Mouse (Mus musculus) kidney, postnatal 0 days (tissue): ENCODE data around the gene Chst11. TPM values are rescaled to one million over a fixed set of nuclear protein-coding genes. Genes with fewer than 3 reads are reported as not detected.

Experiments used
- ATAC-seq: fragments of 200-750 bp; cut with Nextera tagmentation; replicated peaks from 2 replicates; pipeline ENCODE4 v1.8.0; 2017; ENCODE audit warnings: low read depth, moderate number of reproducible peaks, moderate TSS enrichment, moderate library complexity; ENCODE audit not compliant: low FRiP score
- DNase-seq: peaks from one replicate; pipeline ENCODE4 v3.0.0-alpha.2; 2016; ENCODE audit warnings: low spot score
- H3K27ac ChIP-seq: fragments of 300-500 bp; sonication (generic); 2 replicates; pipeline ENCODE4 v1.5.1; 2014; ENCODE audit warnings: mild to moderate bottlenecking
- H3K27me3 ChIP-seq: fragments of 300-500 bp; sonication (generic); 2 replicates; pipeline ENCODE4 v1.6.1; 2014; ENCODE audit warnings: low read length, mixed read lengths; ENCODE audit not compliant: insufficient read depth
- H3K36me3 ChIP-seq: fragments of 300-500 bp; sonication (generic); 2 replicates; pipeline ENCODE4 v1.6.1; 2014; ENCODE audit warnings: low read length, mixed read lengths; ENCODE audit not compliant: insufficient read depth
- H3K4me1 ChIP-seq: fragments of 300-500 bp; sonication (generic); replicated peaks from 2 replicates; pipeline ENCODE4 v1.6.1; 2014; ENCODE audit warnings: antibody characterized with exemption, low read length, mixed read lengths; ENCODE audit not compliant: insufficient read depth
- H3K4me2 ChIP-seq: fragments of 300-500 bp; sonication (generic); 2 replicates; pipeline ENCODE4 v1.6.1; 2014; ENCODE audit warnings: mild to moderate bottlenecking, low read length, moderate library complexity, mixed read lengths
- H3K4me3 ChIP-seq: fragments of 300-500 bp; sonication (generic); replicated peaks from 2 replicates; pipeline ENCODE4 v1.5.1; 2014; ENCODE audit warnings: low read depth, low read length
- H3K9ac ChIP-seq: fragments of 300-500 bp; sonication (generic); 2 replicates; pipeline ENCODE4 v1.6.1; 2014; ENCODE audit warnings: low read depth, low read length
- H3K9me3 ChIP-seq: fragments of 300-500 bp; sonication (generic); replicated peaks from 2 replicates; pipeline ENCODE4 v1.6.1; 2016; ENCODE audit warnings: low read length, inconsistent platforms, mixed read lengths
- CTCF ChIP-seq: IDR thresholded peaks from 2 replicates; pipeline ENCODE4 v1.5.1; 2016; ENCODE audit warnings: antibody characterized with exemption, low read depth, mild to moderate bottlenecking, moderate library complexity
- WGBS: fragments of 180-500 bp; shearing (Covaris S2); extraction: QIAGEN DNeasy Blood & Tissue Kit; methylation state at CpG from one replicate; pipeline ENCODE4 v1.1.7; 2014; 5-methylcytosine and 5-hydroxymethylcytosine counted together
- polyA plus RNA-seq: library from polyadenylated mRNA; unstranded; fragments of >200 nt; fragmentation: Nextera tagmentation; extraction: Ambion mirVana; gene quantifications from 2 replicates; pipeline ENCODE4 v1.2.1, GENCODE M21; 2015

The Chst11 gene
- polyA plus RNA-seq, 1 experiment from 2014 or later = 2.9 TPM

DNA sequence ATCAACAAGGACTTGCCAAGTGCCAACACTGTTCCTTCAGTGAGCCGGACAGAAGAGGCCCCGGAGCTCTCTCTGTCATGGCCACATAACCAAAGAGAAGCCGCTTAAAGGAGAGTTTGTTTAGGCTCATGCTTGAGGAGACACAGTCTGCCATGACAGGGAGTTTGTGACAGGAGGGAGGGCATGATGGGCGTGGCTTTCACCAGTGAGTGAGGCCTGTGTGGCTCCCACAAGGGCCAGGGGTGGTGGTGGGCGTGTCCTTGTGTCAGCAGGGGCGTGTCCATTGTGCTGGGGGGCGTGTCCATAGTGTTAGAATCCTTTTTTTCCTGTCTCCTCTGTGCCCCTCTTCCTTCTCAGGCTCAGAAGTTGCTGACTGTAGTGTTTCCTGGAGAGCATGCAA lies 87.8 kb downstream of the Chst11 start:
- Histone ChIP-seq H3K4me2 (no peak overlapping the region), H3K4me3 (no peak overlapping the region), H3K36me3 (no peaks in the 10 kb centered on the region), H3K27ac (no peak overlapping the region), H3K9me3 (no peaks in the 10 kb centered on the region), H3K27me3 (no peaks in the 10 kb centered on the region), H3K4me1 (peaks cover 19% of the 10 kb centered on the region), H3K9ac (no peak overlapping the region)
- peak; percentile 83 for DNase-seq
- ATAC-seq = peak; percentile 79
- no peak for TF ChIP-seq CTCF
- 38% methylated on average over 7 of the region's 7 CpGs for WGBS

DNA sequence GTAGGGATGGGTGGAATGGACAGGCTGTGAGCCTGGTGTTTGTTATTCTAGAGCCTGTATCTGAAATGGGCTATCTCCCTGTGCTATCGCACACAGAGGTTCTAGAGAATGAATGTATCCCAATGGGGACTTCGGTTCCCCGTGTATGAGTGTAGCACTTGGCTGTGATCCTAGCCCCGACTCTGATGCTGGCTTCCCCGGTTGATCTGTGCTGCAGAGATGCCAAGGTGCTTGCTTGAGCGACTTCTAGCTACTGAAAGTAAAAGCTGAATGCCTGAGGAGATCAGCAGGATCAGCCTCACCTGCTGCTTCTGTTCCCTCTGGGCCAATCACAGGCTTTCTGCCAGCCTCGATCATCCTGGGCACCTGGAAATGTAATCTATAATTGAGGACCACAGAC lies 91.5 kb downstream of the Chst11 start:
- Histone ChIP-seq H3K9me3 (no peaks in the 10 kb centered on the region), H3K27me3 (no peaks in the 10 kb centered on the region), H3K4me3 (no peak overlapping the region), H3K4me1 (peaks cover 21% of the 10 kb centered on the region), H3K4me2 (no peak overlapping the region), H3K27ac (no peak overlapping the region), H3K9ac (no peak overlapping the region), H3K36me3 (no peaks in the 10 kb centered on the region)
- no peak for TF ChIP-seq CTCF
- 63% methylated on average over 7 of the region's 7 CpGs for WGBS
- ATAC-seq (no peak), DNase-seq (no peak)

DNA sequence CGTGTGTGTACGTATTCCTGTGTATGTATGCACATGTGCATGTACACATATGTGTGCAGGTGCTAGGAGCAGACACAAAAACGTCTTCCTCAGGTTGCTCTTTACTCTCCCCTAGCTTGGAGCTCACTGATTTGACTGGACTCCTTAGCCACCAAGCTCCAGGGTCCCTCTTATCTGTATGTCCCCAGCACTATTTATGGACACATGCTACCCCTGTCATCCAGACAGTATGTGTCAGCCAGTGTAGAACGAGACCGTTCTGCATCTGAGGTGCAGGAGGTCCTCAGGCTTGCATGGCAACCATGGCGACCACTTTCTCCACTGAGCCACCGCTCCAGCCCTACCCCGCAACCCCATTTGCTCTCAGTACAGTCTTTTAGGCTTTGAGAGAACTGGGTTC lies 93.4 kb downstream of the Chst11 start:
- DNase-seq (no peak), ATAC-seq (no peak)
- no peak overlapping the region for H3K27ac ChIP-seq
- no peak overlapping the region for H3K9ac ChIP-seq
- no peaks in the 10 kb centered on the region for H3K9me3 ChIP-seq
- no peaks in the 10 kb centered on the region for H3K36me3 ChIP-seq
- peaks cover 25% of the 10 kb centered on the region for H3K4me1 ChIP-seq
- H3K27me3 ChIP-seq = no peaks in the 10 kb centered on the region
- H3K4me3 ChIP-seq = no peak overlapping the region
- no peak for TF ChIP-seq CTCF
- 81% methylated on average over 8 of the region's 8 CpGs for WGBS
- H3K4me2 ChIP-seq = no peak overlapping the region

GRCm38 (mm10) chr10:83079755-83080154 lies 94.5 kb downstream of the Chst11 start:
- no peaks in the 10 kb centered on the region for H3K9me3 ChIP-seq
- ATAC-seq = no peak

GRCm38 (mm10) chr10:83080275-83080741 lies 95.0 kb downstream of the Chst11 start:
- DNase-seq = peak; percentile 61
- H3K27ac ChIP-seq = no peak overlapping the region

More at GRCm38 (mm10) chr10:83079755-83080154, 94.5 kb downstream of the Chst11 start:
- H3K4me3 ChIP-seq = no peak overlapping the region
- no peak overlapping the region for H3K27ac ChIP-seq
- H3K4me1 ChIP-seq = peaks cover 31% of the 10 kb centered on the region
- no peak overlapping the region for H3K4me2 ChIP-seq
- no peaks in the 10 kb centered on the region for H3K27me3 ChIP-seq
- no peak for TF ChIP-seq CTCF
- H3K9ac ChIP-seq = no peak overlapping the region
- DNase-seq = no peak
- H3K36me3 ChIP-seq = no peaks in the 10 kb centered on the region
- WGBS = 64% methylated on average over 13 of the region's 13 CpGs

GRCm38 (mm10) chr10:83080930-83081329 lies 95.6 kb downstream of the Chst11 start:
- Histone ChIP-seq H3K4me1 (peaks cover 31% of the 10 kb centered on the region), H3K9me3 (no peaks in the 10 kb centered on the region), H3K4me3 (no peak overlapping the region), H3K27me3 (no peaks in the 10 kb centered on the region), H3K4me2 (no peak overlapping the region), H3K9ac (no peak overlapping the region), H3K36me3 (no peaks in the 10 kb centered on the region), H3K27ac (no peak overlapping the region)
- ATAC-seq (no peak), DNase-seq (no peak)
- TF ChIP-seq CTCF = no peak
- 38% methylated on average over 10 of the region's 10 CpGs for WGBS

More at GRCm38 (mm10) chr10:83080275-83080741, 95.0 kb downstream of the Chst11 start:
- Histone ChIP-seq H3K36me3 (no peaks in the 10 kb centered on the region), H3K9me3 (no peaks in the 10 kb centered on the region), H3K4me3 (no peak overlapping the region), H3K4me2 (no peak overlapping the region), H3K9ac (no peak overlapping the region), H3K27me3 (no peaks in the 10 kb centered on the region), H3K4me1 (peaks cover 31% of the 10 kb centered on the region)
- no peak for TF ChIP-seq CTCF
- ATAC-seq = peak; percentile 55
- WGBS = 26% methylated on average over 12 of the region's 12 CpGs

DNA sequence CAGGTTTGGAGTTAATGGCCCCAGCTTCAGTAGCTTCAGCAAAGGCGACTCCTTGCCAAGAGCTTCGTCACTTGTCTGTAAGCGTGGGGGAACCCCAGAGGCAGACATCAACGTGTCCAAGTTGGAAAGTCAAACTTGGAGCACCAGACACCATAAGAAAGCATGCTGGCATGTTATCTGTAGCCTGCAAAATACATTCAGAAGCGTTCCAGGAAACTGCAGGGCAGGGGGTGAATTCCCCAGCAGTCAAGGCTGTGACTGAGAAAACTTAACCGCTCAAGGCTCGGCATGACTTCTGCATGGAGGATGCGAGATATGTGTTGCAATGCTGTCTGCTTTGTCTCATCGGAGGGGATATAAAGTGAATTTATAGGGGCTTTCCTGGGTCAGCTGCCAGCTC lies 98.6 kb downstream of the Chst11 start:
- no peak for ATAC-seq
- Histone ChIP-seq H3K4me2 (peak overlapping the region; percentile 37), H3K27me3 (no peaks in the 10 kb centered on the region), H3K36me3 (no peaks in the 10 kb centered on the region), H3K9me3 (no peaks in the 10 kb centered on the region), H3K4me3 (no peak overlapping the region), H3K4me1 (peaks cover 31% of the 10 kb centered on the region), H3K9ac (0 out of 2 replicates have a peak overlapping the region, but pooled peaks have one; percentile 9), H3K27ac (peak overlapping the region; percentile 36; the same call in 1 of the 2 replicates)
- 13% methylated on average over 9 of the region's 9 CpGs for WGBS
- no peak for TF ChIP-seq CTCF
- peak; percentile 70 for DNase-seq
